10 mouse cellular contexts compared by ENCODE assay signal in the genomic region with DNA sequence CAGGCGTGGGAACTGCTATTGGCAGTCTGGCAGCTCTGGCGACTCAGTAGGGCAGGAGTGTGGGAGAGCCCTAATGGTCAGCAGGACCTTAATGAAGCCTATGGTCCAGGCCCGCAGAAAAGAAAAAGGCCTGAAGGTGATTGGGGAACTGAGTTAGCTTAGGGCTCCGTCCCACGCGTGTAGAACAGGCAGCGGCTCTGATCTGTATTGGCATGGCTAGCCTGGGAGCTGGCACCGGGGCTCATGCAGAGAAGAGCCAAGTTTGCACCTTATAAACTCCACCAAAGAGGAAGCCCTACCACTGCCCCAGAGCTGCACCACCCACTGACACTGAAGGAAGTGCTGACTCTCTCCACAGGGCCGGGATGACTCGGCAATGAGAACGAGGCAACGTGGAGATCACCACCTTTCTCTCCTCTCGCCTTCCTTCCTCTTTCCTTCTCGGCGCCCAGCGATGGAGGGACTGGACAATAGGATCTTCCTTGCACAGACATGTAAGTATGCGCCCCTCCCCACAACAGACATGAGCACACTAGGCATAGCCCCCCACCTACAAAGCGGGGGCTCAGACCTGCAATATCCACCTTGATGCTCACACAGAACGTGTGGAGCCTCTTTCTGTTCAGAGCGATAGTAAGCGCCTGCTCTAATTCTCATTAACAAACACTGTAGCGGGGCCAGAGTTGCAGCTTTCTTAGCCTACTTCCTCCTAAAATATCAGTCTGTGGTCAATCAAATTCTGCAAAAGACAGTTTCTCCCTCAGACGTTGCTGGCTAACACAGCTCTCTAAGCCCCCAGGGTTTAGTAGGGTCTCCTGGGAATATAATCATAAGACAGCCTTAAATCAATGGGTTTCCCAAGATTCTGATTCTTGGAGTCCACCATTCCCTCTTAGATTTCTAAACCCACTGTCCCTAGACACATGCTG.
DNase-seq lines count a peak whose midpoint lies in the region; ATAC-seq and TF ChIP-seq lines count a peak whose summit lies in the region.
"Had no signal": no experiment of that assay in that cellular context is flagged by ENCODE, and none has a peak within 500 bp of the region (broad histone marks: within the 10 kb centered on the region; RNA-seq: fewer than 3 reads in every experiment).

No protein-coding gene starts in this region.

- no peaks in the 10 kb centered on the region for H3K36me3 ChIP-seq in ES-Bruce4 (ENCODE audit: control insufficient read depth, insufficient read depth, low read length, poor library complexity, severe bottlenecking)

- H3K27me3 ChIP-seq in ES-Bruce4 (ENCODE audit: control insufficient read depth, insufficient read depth, low read length, poor library complexity, severe bottlenecking): no peaks in the 10 kb centered on the region

- no peaks in the 10 kb centered on the region for H3K9me3 ChIP-seq in ES-Bruce4 (replicated peaks; ENCODE audit: control insufficient read depth, insufficient read depth, low read length, poor library complexity, severe bottlenecking)

- no peak for TF ChIP-seq CTCF in ES-Bruce4 (IDR thresholded peaks at IDR 0.05; ENCODE audit: low read depth, low read length)

- peaks cover 4% of the 10 kb centered on the region for H3K4me1 ChIP-seq in ES-Bruce4 (ENCODE audit: control insufficient read depth, insufficient read depth, low read length)

- TF ChIP-seq EP300 in ES-Bruce4 (IDR thresholded peaks at IDR 0.05; ENCODE audit: insufficient read depth, low read depth, low read length): no peak

- ATAC-seq in inflammation-experienced regulatory T-cells, adult 6 months: peak; percentile 77
- ATAC-seq in monocyte, adult 5-6 weeks (replicated peaks; ENCODE audit: insufficient number of reproducible peaks, low FRiP score, low TSS enrichment, poor library complexity, severe bottlenecking): peak; percentile 95

- H3K9ac ChIP-seq in ES-Bruce4 (ENCODE audit: low read depth, poor library complexity, severe bottlenecking): peak overlapping the region; percentile 12

- H3K27ac ChIP-seq in ES-Bruce4 (ENCODE audit: insufficient read depth, low read length): peak overlapping the region; percentile 34; the same call in 1 of the 2 replicates
- H3K27ac ChIP-seq: kidney, postnatal 0 days had no signal

- DNase-seq in 416B (ENCODE audit: low read depth): peak; percentile 88
- DNase-seq in right cerebral cortex, postnatal 25 days: no peak
- no peak for DNase-seq in frontal cortex, adult 2 months (ENCODE audit: extremely low spot score in 1 of 2, low spot score in 1 of 2)
- DNase-seq in frontal cortex, postnatal 25 days (ENCODE audit: low spot score in 2 of 2): no peak
- DNase-seq in frontal cortex, postnatal 14 days (ENCODE audit: low spot score in 2 of 2): no peak

- peak overlapping the region; percentile 41; the same call in 1 of the 2 replicates for H3K4me3 ChIP-seq in ES-Bruce4 (ENCODE audit: low read depth, low read length)
- H3K4me3 ChIP-seq: myocyte had no signal

- TF ChIP-seq POLR2A in ES-Bruce4 (IDR thresholded peaks at IDR 0.05; ENCODE audit: insufficient read depth, low read length): no peak
